Mouse (Mus musculus) MEL-GATA-1-ER (cell line): ENCODE results near the gene N4bp2l2.
"Not testable (repeated sequence)": the region's sequence is repeated elsewhere in the genome, so short reads cannot be mapped to it uniquely, and the experiment has no call there.

Experiments used
- DNase-seq: peaks from one replicate; pipeline ENCODE4 v3.0.0-alpha.2; 2012; ENCODE audit warnings: low read depth; ENCODE audit errors: extremely low read depth

N4bp2l2 gene

DNA sequence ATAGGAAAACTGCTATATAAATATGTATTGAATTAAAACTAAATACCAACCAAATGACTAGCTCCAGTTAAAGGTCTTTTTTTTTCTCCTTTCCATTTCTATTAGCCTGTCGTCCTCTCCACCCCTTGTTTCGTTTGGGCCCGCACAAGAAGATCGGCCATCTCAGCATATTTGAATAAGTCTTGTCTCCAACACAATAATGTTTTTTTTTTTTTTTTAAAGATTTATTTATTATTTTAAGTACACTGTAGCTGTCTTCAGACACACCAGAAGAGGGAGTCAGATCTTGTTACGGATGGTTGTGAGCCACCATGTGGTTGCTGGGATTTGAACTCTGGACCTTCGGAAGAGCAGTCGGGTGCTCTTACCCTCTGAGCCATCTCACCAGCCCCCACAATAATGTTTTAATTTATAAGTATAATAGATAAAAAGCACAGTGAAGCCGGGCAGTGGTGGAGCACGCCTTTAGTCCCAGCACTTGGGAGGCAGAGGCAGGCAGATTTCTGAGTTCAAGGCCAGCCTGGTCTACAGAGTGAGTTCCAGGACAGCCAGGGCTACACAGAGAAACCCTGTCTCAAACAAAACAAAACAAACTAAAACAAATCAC lies at the start of gene N4bp2l2:
Gene N4bp2l2, minus strand, starts transcription at position 51 of the 607 bp plus-strand sequence.
- not testable (repeated sequence) for DNase-seq

DNA sequence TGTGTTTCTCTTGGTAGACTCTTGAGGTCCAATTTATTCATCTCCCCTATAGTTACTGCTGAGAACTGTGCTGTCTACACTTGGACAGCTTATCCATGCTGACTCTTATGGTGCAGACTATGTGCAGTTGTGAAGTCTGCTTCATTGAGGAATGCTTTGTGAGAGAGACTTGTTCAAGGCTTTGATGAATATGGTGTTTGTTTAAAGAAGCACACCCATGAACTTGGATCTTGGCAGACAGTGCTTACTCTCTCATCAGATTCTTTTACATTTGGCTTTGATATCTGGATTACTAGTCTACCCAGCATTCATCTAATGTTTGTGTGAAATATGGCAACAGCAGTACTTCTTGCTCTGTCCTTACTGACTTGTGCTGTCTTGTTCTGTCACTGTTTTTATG lies 47.4 kb upstream of the N4bp2l2 start:
- no peak for DNase-seq

DNA sequence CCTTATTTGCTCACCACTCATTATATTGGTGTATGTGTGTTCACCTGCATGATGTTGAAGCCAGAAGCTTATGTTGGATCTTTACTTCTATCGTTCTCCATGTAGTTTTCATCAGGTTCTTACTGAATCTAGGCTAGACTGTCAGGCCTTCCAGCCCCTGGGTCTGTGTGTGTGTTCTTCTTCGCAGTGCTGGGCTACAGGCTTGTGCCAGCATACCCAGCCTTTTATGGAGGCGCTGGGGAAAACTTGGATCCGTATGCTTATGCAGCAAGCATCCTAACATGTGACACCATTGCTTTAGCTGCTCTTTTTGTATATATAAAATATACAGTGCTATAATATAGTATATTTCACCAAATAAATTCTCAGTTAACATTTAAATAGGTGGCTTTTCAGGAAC lies 45.5 kb upstream of the N4bp2l2 start:
- no peak for DNase-seq

DNA sequence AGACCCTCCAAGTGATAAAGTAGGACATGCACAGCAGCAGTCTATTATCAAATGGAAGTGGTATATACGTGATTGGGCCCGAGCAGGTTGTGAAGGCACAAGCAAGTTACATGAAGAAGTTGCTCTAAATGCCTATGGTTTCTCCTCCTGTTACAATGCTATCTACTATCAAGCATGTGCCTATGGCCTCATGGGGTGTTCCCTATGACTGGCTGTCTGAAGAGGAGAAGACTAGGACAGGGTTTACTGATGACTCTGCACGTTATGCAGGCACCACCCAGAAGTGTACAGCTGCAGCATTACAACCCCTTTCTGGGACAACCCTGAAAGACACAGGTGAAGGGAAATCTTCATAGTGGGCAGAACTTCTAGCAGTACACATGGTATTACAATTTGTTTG lies 41.2 kb upstream of the N4bp2l2 start:
- DNase-seq: not testable (repeated sequence)

DNA sequence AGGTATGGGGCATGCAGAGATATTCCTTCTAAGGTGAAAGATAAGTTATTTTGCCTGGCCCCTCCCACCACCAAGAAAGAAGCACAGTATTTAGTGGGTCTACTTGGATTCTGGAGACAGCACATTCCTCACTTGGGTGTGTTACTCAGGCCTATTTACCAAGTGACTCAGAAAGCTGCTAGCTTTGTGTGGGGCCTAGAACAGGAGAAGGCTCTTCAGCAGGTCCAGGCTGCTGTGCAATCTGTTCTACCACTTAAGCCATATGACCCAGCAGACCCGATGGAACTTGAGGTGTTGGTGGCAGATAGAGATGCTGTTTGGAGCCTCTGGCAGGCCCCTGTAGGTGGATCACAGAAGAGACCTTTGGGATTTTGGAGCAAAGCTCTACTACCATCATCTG lies 40.7 kb upstream of the N4bp2l2 start:
- not testable (repeated sequence) for DNase-seq

DNA sequence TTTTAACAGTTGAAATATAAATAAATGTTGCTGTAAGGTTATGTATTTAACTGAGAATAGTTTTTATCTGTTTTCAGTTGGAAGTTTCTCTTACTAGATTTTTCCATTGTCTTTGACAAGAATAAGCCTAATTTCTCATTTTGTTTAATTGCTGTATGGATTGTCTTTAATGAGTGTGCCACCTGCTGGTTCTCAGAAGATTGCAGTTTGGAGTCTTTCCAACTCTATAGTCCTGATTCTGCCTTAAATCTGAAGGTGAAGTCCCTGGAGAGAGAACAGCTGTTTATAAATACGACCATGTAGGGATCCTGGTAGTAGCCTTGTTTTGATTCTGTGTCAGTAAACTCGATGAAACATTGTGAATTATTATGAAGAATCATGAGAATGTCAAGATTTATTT lies 36.7 kb upstream of the N4bp2l2 start:
- DNase-seq: peak; percentile 43

DNA sequence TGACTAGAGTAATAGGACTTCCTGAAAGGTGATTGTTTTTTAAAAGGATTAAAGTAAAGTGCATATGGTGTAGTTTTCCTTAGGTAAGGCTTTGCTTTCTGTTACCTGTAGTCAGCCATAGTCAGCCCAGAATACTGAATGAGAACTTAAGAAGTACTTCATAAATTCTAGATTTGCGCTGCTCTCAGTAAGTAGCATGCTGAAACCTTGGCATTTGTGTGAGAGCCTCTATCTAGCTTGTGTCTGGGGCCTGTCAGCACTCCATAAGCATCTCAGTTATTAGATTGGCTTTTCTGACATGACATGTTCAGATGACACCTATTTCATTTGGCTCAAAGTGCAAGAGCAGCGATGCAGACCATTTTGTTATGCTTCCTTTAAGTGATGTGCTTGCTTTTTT lies 27.3 kb upstream of the N4bp2l2 start:
- DNase-seq: no peak

DNA sequence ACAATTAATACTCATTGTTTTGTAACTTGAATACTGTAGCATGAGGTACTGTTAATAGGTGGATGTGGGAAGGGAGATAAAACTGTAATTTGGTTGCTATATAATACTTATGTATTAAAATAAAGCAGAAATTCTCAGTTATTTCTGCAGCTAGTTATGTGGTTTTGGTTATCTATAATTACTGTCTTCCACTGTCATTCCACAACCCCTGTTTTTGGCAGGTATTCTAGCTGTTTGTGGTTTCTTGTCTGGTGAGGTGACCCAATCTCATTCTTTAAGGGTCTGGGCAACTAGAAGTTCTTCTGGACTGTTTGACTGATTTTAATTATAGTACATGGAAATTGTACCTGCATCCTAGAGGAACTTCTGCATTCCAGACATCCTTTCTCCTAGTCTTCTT lies 24.7 kb upstream of the N4bp2l2 start:
- DNase-seq: no peak

DNA sequence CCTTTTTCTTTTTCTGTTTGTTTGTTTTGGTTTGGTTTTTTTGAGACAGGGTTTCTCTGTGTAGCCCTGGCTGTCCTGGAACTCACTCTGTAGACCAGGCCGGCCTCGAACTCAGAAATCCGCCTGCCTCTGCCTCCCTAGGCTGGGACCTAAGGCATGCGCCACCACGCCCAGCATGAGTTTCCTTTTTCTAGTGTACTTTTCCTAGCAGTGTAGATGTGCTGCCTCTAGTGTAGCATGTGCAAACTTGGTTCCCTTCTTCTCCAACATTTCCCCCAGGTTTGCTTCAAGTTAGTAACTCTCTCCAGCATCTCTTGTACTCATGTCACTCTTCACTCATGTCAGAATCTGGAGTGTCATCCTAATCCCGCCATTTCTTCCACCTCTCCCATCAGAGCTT lies 16.9 kb upstream of the N4bp2l2 start:
- DNase-seq: not testable (repeated sequence)

DNA sequence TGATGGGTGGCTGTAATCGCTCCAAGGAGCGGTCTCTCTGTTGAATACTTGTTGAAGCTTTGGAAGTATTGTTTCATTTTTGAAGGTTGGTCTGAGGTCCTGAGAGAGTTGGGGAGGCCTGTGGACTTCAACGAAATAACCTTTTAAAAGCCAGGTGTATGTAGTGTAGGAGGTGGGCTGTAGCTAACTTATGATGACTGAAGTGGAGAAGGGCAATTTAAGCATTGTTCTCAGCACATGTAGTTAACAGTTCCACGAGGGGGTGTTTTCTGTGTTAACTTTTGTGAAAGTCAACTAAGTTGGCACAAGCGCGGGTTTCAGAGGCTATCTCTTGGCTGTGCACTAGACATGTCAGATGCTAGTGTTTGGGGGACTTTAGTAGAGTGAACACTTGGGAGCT lies 8.9 kb upstream of the N4bp2l2 start:
- DNase-seq: no peak

DNA sequence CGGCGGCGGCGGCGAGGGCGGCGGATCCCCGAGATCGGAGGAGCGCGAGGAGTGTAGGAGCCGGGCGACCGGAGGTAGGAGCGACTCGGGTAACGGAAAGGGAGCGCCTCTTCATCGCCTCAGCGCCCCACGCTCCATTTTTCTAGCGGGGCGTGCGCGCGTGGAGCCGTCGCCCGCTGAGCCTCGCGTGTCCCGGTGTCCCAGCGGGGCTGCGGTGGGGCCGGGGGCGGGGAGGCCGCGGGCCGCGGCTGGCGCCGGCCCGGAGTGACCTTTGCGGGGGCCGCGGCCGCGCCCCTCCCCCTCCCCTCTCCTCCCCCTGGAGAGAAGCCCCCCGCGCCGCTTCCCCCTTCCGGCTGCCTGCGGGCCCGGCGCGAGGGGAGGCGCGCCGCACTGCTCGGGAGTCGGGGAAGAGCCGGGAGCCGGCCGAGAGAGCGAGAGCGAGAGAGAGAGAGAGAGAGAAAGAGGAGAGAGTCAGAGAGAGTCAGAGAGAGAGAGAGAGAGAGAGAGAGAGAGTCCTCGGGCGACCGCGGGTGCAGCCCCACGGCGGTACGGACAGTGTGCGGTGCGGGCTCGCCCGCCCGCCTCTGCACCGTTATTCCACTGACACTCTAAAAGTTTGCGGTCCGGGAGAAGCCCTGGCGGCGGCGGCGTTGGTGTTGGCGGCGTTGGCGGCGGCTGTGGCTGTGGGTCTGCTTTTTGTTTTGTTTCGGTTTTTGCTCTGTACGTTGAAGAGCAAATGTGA lies 8.1 kb upstream of the N4bp2l2 start:
- no peak for DNase-seq

DNA sequence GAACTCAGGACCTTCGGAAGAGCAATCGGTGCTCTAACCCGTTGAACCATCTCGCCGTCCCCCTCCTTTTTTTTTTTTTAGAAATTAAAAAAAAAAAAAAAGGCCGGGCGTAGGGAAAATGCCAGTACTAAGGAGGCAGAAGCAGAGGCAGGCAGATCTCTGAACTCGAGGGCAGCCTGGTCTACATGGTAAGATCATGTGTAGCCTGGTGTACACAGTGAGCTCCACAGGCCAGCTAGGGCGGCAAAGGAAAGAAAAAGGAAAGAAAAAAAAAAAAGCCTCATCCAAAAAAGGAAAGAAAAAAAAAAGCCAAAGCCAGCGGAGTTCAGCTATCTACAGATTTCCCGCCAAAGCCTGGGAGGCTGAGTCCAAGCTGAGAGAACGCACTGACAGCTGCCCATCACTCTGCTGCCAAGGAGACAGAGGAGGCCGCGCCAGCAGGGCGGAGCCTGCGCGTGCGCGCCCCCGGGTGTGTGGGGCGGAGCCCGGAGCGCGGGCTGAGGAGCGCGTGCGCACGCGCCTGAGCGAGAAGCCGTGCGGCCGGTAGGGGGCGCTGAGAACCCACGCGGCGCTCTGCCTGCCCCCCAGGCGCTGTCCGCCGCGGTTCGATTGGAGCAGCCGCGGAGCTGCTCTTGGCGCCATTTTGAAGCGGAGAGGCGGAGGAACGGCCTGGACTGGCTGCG lies 7.3 kb upstream of the N4bp2l2 start, which contains the start of gene Pds5b:
Gene Pds5b, plus strand, starts transcription at position 587 of the 683 bp plus-strand sequence.
- DNase-seq: peak; percentile 94

DNA sequence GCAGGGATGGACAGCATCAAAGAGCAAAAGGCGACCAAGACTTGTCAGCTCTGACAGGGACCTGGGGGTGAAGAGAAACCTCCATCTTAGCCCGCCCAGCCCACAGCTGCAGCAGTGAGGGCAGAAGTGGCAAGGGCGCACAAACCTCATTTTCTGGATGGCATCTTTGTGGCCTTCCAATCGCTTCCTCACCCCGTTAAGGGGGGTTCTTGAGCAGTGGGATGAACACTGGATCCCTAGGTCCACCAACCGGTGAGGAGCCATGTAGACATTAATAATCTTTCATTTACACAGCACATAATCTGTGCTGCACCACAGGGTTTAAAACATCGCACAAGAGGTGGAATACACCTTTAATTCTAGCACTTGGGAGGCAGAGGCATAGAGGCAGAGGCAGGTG lies 6.4 kb upstream of the N4bp2l2 start:
- DNase-seq: no peak

DNA sequence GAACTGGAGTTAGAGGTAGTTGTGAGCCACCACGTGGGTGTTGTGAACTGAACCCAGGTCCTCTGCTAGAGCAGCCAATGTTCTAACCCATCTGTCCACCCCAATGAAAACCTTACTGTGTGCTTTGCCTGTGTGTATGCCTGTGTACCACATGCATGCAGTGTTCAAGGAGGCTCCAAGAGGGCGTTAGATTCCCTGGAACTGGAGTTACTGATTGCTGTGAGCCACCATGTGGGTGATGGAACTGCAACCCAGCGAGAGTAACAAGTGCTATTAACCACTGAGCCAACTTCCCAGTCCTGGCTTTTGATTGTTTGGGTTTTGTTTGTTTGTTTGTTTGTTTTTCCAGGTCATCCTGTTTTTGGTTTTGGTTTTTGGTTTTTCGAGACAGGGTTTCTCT lies 2.7 kb upstream of the N4bp2l2 start:
- DNase-seq: no peak

DNA sequence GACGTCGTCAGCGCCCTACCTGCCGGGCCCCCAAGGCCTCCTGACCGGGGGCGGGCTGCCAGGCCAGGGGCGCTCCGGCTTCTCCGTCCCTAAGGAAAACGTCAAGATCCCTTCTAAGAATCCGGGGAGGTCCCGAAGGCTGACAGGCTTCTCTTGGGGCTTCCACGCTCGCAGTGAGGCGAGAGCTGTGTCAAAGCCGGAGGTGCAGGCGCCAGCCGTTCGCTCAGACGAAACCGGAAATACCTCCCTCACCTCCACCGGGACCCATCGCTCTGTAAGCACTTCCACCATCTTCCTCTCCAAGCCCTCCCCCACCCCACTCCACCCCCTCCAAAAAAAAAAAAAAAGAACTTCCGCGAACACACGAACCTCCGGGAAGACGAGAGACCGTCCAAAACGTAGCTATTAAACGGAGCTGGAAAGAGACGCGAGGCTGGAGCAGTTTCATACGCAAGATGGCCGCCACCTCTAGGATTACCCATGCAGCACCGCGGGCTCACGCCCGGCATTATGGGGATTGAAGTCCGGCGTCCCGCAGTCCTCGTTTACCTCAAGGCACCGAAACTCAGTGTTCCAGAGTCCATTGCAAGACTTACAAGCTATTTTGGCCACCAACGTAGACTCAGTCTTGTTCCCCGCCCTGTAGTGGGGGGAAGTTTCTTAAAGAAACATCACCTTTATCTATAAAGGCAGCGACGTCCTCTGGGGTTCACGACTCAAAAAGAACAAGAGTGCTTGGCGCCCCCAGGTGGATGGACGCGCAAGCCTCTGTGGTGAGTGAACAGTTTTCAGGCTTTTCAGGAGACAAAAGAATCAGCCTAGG lies 640 bp downstream of the N4bp2l2 start:
- DNase-seq: peak; percentile 100

DNA sequence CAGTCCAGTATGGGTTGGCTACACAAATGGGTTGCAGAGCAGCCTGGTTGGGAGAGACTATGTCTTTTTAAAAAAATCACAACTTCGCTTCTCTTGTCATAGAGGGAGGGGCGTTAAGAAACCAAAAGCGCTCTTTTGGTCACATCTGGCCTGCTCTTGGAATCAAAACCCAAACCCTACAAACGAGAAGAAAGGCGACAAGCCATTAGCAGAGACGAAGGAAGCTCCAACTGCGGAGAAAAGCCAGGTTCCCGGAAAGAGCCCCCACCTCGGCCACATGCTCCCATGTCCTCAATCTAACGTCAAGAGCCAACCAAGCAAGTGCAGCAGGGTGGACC lies 1.2 kb downstream of the N4bp2l2 start:
- peak; percentile 53 for DNase-seq

DNA sequence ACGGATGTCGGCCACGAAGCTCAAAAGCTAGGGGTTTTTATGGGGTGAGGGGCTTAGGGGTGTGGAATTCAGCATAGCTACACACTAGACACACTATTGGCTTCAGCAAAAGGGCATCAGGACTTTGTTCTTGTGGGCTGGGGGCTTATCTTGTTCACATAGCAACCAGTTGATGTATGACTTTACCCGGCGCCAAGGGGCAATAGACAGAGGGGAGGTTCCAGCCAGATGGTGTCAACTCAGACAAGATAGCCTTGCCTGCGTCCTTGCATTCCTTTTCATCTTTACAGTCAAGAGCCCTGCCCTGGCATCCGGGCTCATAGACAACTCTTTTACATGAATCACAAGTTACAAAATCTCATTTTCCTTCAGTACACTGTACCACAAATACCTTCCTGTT lies 2.1 kb downstream of the N4bp2l2 start:
- DNase-seq: peak; percentile 43

DNA sequence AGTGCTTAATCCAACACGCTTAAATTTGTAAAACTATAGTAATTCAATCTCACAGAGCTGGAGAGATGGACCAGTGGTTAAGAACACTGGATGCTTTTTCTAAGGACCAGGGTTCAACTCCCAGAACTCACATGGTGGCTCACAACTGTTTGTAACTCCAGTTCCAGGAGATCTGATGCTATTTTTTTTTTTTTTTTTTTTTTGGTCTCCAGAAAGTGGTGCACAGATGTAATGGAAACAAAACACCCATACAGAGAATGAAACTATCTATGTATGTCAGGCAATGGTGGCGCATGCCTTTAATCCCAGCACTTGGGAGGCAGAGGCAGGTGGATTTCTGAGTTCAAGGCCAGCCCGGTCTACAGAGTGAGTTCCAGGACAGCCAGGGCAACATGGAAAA lies 5.7 kb downstream of the N4bp2l2 start:
- not testable (repeated sequence) for DNase-seq

DNA sequence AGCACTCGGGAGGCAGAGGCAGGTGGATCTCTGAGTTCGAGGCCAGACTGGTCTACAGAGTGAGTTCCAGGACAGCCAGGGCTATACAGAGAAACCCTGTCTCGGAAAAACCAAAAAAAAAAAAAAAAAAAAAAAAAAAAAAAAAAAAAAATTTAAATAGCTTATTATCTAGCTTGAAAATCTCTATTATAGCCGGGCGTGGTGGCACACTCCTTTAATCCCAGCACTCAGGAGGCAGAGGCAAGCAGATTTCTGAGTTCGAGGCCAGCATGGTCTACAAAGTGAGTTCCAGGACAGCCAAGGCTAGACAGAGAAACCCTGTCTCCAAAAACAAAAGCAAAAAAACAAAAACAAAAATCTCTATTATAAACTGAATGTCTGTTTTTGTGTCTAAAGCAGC lies 6.6 kb downstream of the N4bp2l2 start:
- DNase-seq: not testable (repeated sequence)

DNA sequence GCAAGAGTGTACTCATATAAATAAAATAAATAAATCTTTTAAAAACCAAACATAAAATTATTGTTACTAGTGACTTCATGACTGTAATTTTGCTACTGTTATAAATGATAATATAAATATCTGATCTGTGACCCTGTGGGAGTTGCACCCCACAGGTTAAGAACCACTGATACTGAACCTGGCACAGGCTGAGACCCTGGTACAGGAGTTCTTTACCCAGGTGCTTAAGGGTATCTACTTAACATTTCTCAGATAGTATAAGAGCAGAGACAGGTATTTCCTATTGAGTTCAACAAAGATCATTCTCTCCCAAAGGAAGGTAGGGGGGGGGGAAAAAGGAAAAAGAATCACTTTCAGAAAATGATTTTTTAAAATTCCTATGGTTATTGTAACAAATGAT lies 11.4 kb downstream of the N4bp2l2 start:
- DNase-seq: no peak

DNA sequence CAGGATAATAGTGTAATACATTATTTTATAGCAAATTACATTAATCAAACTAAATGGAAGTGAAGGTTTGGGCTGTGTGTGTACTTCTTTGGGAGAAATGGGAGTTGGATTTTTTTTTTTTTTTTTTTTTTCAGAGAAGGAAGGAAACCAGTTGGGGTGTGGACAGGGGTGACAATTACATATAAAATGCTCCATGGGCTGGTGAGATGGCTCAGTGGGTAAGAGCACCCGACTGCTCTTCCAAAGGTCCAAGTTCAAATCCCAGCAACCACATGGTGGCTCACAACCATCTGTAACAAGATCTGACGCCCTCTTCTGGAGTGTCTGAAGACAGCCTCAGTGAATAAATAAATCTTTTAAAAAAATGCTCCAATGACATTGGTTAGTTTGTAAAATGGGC lies 13.4 kb downstream of the N4bp2l2 start:
- DNase-seq: no peak

DNA sequence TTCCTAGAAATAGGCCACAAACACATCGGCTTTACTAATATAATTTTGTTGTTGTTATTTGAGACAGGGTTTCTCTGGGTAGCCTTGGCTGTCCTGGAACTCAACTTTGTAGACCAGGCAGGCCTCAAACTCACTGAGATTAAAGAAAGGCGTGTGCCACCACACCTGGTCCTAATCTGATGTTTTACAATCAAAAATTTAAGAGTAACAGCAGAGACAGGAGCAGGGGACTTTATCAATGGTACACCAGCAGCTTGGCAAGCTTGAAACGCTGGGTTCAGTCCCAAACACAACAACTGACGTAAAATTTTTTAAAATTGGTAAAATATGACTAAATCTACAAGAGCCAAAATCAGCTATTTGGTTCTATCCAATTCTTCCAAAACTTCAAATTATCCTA lies 21.1 kb downstream of the N4bp2l2 start:
- no peak for DNase-seq
